Mouse (Mus musculus) midbrain, embryonic 11.5 days (tissue): ENCODE measurements at regions not wholly inside any gene's neighbourhood (a gene's known extent, or its start where the extent isn't known, plus 50 kb on each side); places are given as distances from the start of the nearest gene placed in this dataset.

ENCODE experiments used
- ATAC-seq: fragments of 200-750 bp; cut with Nextera tagmentation; 2 replicates; pipeline ENCODE4 v1.8.0; 2017; ENCODE audit warnings: moderate TSS enrichment, moderate library complexity; ENCODE audit not compliant: low FRiP score
- DNase-seq: peaks from one replicate; pipeline ENCODE4 v3.0.0; 2015; ENCODE audit warnings: low spot score; ENCODE audit errors: missing footprints
- H3K27ac ChIP-seq: fragments of 300-500 bp; sonication (generic); 2 replicates; pipeline ENCODE4 v1.5.1; 2014; ENCODE audit warnings: low read depth, low read length
- H3K27me3 ChIP-seq: fragments of 300-500 bp; sonication (generic); 2 replicates; pipeline ENCODE4 v1.6.1; 2014; ENCODE audit warnings: mild to moderate bottlenecking, low read length, moderate library complexity, mixed read lengths; ENCODE audit not compliant: control insufficient read depth, insufficient read depth
- H3K36me3 ChIP-seq: fragments of 300-500 bp; sonication (generic); 2 replicates; pipeline ENCODE4 v1.6.1; 2014; ENCODE audit warnings: mild to moderate bottlenecking, low read length, moderate library complexity, mixed read lengths; ENCODE audit not compliant: control insufficient read depth, insufficient read depth
- H3K4me1 ChIP-seq: fragments of 300-500 bp; sonication (generic); 2 replicates; pipeline ENCODE4 v1.6.1; 2014; ENCODE audit warnings: low read length; ENCODE audit not compliant: control insufficient read depth, insufficient read depth
- H3K4me2 ChIP-seq: fragments of 300-500 bp; sonication (generic); 2 replicates; pipeline ENCODE4 v1.6.1; 2014; ENCODE audit warnings: mild to moderate bottlenecking, moderate library complexity
- H3K4me3 ChIP-seq: fragments of 300-500 bp; sonication (generic); 2 replicates; pipeline ENCODE4 v1.5.1; 2014; ENCODE audit warnings: low read depth, low read length
- H3K9ac ChIP-seq: fragments of 300-500 bp; sonication (generic); 2 replicates; pipeline ENCODE4 v1.6.1; 2014; ENCODE audit warnings: low read length
- H3K9me3 ChIP-seq: fragments of 300-500 bp; sonication (generic); 2 replicates; pipeline ENCODE4 v1.6.1; 2016; ENCODE audit warnings: low read length; ENCODE audit not compliant: control insufficient read depth
- WGBS: fragments of 180-500 bp; shearing (Covaris S2); extraction: QIAGEN DNeasy Blood & Tissue Kit; methylation state at CpG from one replicate; pipeline ENCODE4 v1.1.7; 2014; 5-methylcytosine and 5-hydroxymethylcytosine counted together

GRCm38 (mm10) chr13:78444691-78445349 lies 245.3 kb upstream of the Nr2f1 start:
- Histone ChIP-seq H3K36me3 (no peaks in the 10 kb centered on the region), H3K27ac (peak overlapping the region; percentile 60; the same call in 1 of the 2 replicates), H3K4me3 (no peak overlapping the region), H3K27me3 (0 out of 2 replicates have a peak, but pooled peaks cover 3% of the 10 kb centered on the region), H3K9me3 (no peaks in the 10 kb centered on the region), H3K4me1 (peaks cover 19% of the 10 kb centered on the region), H3K9ac (no peak overlapping the region), H3K4me2 (no peak overlapping the region)
- no peak for ATAC-seq
- peak; percentile 88 for DNase-seq
- 68% methylated on average over 8 of the region's 8 CpGs for WGBS

DNA sequence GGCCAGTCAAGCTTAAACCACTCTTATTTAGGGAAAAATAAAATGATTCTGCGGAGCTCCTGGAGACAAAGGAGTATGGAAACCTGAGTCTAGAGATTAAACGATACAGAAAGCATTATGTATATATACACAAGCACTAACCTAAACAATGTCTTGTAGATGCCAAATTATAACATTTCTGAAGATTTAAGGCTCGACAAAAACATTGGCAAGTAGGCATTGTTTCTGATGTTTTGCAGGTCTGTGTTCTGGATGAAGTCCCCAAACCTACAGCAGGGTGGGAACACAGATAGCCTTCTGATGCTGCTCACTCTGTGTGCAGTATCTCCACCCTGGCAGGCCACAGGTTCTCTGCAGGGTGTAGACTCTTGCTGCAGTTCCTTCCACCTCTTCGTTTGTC lies 228.9 kb upstream of the Nr2f1 start:
- Histone ChIP-seq H3K4me2 (peak overlapping the region; percentile 51), H3K4me3 (no peak overlapping the region), H3K9ac (no peak overlapping the region), H3K27ac (peak overlapping the region; percentile 32), H3K27me3 (no peaks in the 10 kb centered on the region; the same call in 1 of the 2 replicates), H3K36me3 (no peaks in the 10 kb centered on the region), H3K4me1 (peaks cover 23% of the 10 kb centered on the region), H3K9me3 (no peaks in the 10 kb centered on the region)
- DNase-seq (peak; percentile 91), ATAC-seq (no peak)
- 36% methylated on average over 4 of the region's 4 CpGs for WGBS

- H3K4me1 ChIP-seq = peaks cover 23% of the 10 kb centered on the region
- DNase-seq = no peak
- H3K27ac ChIP-seq = peak overlapping the region; percentile 32
- H3K4me2 ChIP-seq = peak overlapping the region; percentile 51
- peak overlapping the region; percentile 27 for H3K4me3 ChIP-seq
- no peaks in the 10 kb centered on the region for H3K9me3 ChIP-seq
- H3K27me3 ChIP-seq = no peaks in the 10 kb centered on the region; the same call in 1 of the 2 replicates
- H3K9ac ChIP-seq = peak overlapping the region; percentile 56
- WGBS = 3% methylated on average over 9 of the region's 9 CpGs
- ATAC-seq = peak; percentile 54; the same call in 1 of the 2 replicates
- H3K36me3 ChIP-seq = no peaks in the 10 kb centered on the region
These were observed 228.5 kb upstream of the Nr2f1 start for GRCm38 (mm10) chr13:78428084-78428445.

GRCm38 (mm10) chr13:78427141-78428083 lies 227.9 kb upstream of the Nr2f1 start:
- Histone ChIP-seq H3K4me2 (peak overlapping the region; percentile 51), H3K9ac (peak overlapping the region; percentile 56), H3K4me1 (peaks cover 23% of the 10 kb centered on the region), H3K27me3 (no peaks in the 10 kb centered on the region; the same call in 1 of the 2 replicates), H3K9me3 (no peaks in the 10 kb centered on the region), H3K4me3 (peak overlapping the region; percentile 27), H3K36me3 (no peaks in the 10 kb centered on the region), H3K27ac (peak overlapping the region; percentile 32)
- 5% methylated on average over 24 of the region's 24 CpGs for WGBS
- ATAC-seq = peak; percentile 98
- DNase-seq = peak; percentile 96

DNA sequence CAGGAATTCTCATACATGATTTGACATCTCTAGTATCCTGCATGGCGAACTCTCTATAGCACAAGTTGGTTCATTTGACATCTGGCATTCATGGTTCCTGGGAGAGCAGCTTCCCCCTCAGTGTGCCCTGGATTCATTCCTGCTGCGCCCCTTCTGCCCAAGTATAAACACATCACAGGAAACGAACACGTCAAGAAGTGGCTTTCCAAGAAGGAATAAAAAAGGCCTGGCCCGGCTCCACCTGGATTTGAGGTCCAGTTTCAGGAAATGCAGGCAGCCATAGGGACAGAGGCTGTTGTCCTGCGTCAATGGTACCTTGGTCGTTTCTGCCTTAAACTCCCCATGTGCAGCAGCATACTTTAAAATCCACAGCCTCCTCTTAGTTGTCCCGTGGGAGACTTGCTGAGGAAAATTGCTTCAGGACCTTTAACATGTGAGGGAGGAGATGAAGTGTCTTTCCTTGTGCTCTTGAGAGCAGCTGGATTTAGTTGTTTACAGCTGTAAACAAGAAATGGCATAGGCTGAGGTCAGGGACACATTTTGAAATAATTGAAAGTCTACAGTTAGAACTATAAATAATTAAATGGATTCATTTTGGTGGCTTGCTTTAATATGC lies 226.9 kb upstream of the Nr2f1 start:
- H3K9me3 ChIP-seq = no peaks in the 10 kb centered on the region
- no peak overlapping the region for H3K9ac ChIP-seq
- H3K27me3 ChIP-seq = no peaks in the 10 kb centered on the region; the same call in 1 of the 2 replicates
- peaks cover 23% of the 10 kb centered on the region for H3K4me1 ChIP-seq
- DNase-seq = peak; percentile 89
- WGBS = 41% methylated on average over 8 of the region's 8 CpGs
- H3K27ac ChIP-seq = no peak overlapping the region
- ATAC-seq = no peak
- H3K4me2 ChIP-seq = no peak overlapping the region
- no peaks in the 10 kb centered on the region for H3K36me3 ChIP-seq
- H3K4me3 ChIP-seq = no peak overlapping the region

DNA sequence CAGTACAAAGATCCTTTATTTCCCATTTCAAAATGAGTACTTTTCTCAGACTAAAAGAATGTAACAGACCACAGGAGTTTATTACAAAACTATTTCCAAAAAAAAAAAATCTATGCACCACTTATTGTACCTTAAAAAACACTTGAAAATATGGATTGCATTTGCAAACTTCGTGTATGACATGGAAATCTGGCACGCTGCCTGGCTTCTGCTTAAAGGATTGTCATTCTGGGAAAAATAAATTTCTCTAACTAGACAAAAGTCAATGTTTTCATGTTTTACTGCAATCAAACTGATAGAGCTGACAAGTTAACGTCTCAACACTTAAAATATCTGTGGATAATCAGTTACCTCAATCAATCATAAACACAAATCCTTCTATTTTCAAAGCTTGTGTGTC lies 205.5 kb upstream of the Nr2f1 start:
- no peaks in the 10 kb centered on the region for H3K4me1 ChIP-seq
- H3K9ac ChIP-seq = no peak overlapping the region
- no peak for ATAC-seq
- no peak overlapping the region for H3K27ac ChIP-seq
- no peak overlapping the region for H3K4me3 ChIP-seq
- H3K4me2 ChIP-seq = no peak overlapping the region
- 89% methylated on average over 3 of the region's 3 CpGs for WGBS
- DNase-seq = no peak
- H3K27me3 ChIP-seq = no peaks in the 10 kb centered on the region
- no peaks in the 10 kb centered on the region for H3K9me3 ChIP-seq
- H3K36me3 ChIP-seq = no peaks in the 10 kb centered on the region

DNA sequence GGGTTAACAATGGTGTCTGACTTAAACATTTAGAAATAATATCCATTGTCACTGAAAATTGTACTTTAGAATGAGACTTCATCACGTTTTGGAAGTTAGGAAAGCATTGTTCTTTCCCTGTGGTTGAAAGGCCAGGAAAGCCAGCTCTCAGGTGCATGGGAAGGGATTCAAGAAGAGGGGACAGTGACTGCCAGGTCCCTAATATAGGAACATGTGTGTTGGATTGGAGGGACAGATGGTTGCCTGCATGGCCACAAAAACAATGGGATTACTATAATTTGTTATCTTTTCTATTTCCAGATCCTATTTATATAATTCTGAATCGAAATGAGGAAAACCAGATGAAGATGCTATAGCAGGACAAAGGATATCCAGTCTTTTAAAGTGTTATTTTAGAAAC lies 184.2 kb upstream of the Nr2f1 start:
- H3K27me3 ChIP-seq = no peaks in the 10 kb centered on the region
- WGBS = 70% methylated on average over 2 of the region's 2 CpGs
- no peak for ATAC-seq
- H3K4me1 ChIP-seq = no peaks in the 10 kb centered on the region
- no peak for DNase-seq
- no peak overlapping the region for H3K9ac ChIP-seq
- no peak overlapping the region for H3K4me2 ChIP-seq
- no peak overlapping the region for H3K4me3 ChIP-seq
- no peaks in the 10 kb centered on the region for H3K9me3 ChIP-seq
- no peaks in the 10 kb centered on the region for H3K36me3 ChIP-seq
- H3K27ac ChIP-seq = no peak overlapping the region

GRCm38 (mm10) chr13:78361236-78361635 lies 161.7 kb upstream of the Nr2f1 start:
- H3K4me2 ChIP-seq = no peak overlapping the region
- H3K4me1 ChIP-seq = no peaks in the 10 kb centered on the region
- no peaks in the 10 kb centered on the region for H3K36me3 ChIP-seq
- no peaks in the 10 kb centered on the region for H3K9me3 ChIP-seq
- no peak overlapping the region for H3K9ac ChIP-seq
- no peak overlapping the region for H3K27ac ChIP-seq
- H3K27me3 ChIP-seq = no peaks in the 10 kb centered on the region
- ATAC-seq (no peak), DNase-seq (no peak)
- WGBS = 76% methylated on average over 1 of the region's 1 CpGs
- no peak overlapping the region for H3K4me3 ChIP-seq

DNA sequence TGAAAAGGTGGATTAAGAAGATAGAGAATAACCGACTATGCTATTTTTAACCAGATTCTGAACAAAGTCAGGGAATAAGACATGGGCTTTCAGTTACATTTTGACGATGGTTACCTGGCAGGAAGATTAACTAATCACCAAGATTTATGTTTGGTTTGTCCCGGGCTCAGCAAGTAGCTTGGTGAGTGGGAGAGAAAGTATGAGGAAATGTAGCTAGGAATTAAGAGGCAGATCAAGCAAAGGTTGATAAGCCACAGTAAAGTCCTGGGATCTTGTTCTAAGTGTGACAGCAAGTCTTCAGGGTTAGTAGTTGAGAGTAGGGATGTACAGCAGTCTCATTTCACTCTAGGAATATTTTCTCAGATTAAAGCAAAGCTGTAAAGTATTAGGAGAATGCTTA lies 149.3 kb upstream of the Nr2f1 start:
- Histone ChIP-seq H3K9me3 (no peaks in the 10 kb centered on the region), H3K4me3 (no peak overlapping the region), H3K9ac (no peak overlapping the region), H3K4me1 (no peaks in the 10 kb centered on the region), H3K36me3 (no peaks in the 10 kb centered on the region), H3K27ac (no peak overlapping the region), H3K27me3 (no peaks in the 10 kb centered on the region), H3K4me2 (no peak overlapping the region)
- 73% methylated on average over 3 of the region's 3 CpGs for WGBS
- ATAC-seq (no peak), DNase-seq (no peak)
